ENCODE assay signal across 7 mouse cellular contexts in genomic region chr8:84902367-84902919, GRCm38 (mm10). TPM values are rescaled to one million over a fixed set of nuclear protein-coding genes. Genes with fewer than 3 reads are reported as not detected.
DNase-seq lines count a peak whose midpoint lies in the region; ATAC-seq lines count a peak whose summit lies in the region.

No protein-coding gene starts in this region.

- H3K27ac ChIP-seq in neural tube, embryonic 11.5 days (ENCODE audit: low read depth, low read length): no peak overlapping the region
- H3K27ac ChIP-seq in forebrain, embryonic 12.5 days: peak overlapping the region; percentile 15; the same call in 1 of the 2 replicates
- peak overlapping the region; percentile 92 for H3K27ac ChIP-seq in stomach, embryonic 15.5 days

- WGBS in neural tube, embryonic 11.5 days: 3% methylated on average over 24 of the region's 24 CpGs
- WGBS in forebrain, embryonic 12.5 days: 3% methylated on average over 24 of the region's 24 CpGs
- WGBS in stomach, embryonic 15.5 days: 3% methylated on average over 24 of the region's 24 CpGs

- 0 out of 2 replicates have a peak, but pooled peaks cover 2% of the 10 kb centered on the region for H3K4me1 ChIP-seq in neural tube, embryonic 11.5 days (ENCODE audit: control insufficient read depth, insufficient read depth, low read length)
- peaks cover 14% of the 10 kb centered on the region; the same call in 1 of the 2 replicates for H3K4me1 ChIP-seq in forebrain, embryonic 12.5 days
- H3K4me1 ChIP-seq in stomach, embryonic 15.5 days: peaks cover 15% of the 10 kb centered on the region

- peaks cover 9% of the 10 kb centered on the region; the same call in 1 of the 2 replicates for H3K27me3 ChIP-seq in neural tube, embryonic 11.5 days (ENCODE audit: control insufficient read depth, insufficient read depth, low read length)
- peaks cover 18% of the 10 kb centered on the region for H3K27me3 ChIP-seq in forebrain, embryonic 12.5 days
- no peaks in the 10 kb centered on the region for H3K27me3 ChIP-seq in stomach, embryonic 15.5 days (replicated peaks)

- H3K4me3 ChIP-seq in neural tube, embryonic 11.5 days (ENCODE audit: low read depth, low read length): peak overlapping the region; percentile 44
- H3K4me3 ChIP-seq in forebrain, embryonic 12.5 days (replicated peaks): peak overlapping the region; percentile 53
- peak overlapping the region; percentile 75 for H3K4me3 ChIP-seq in stomach, embryonic 15.5 days (replicated peaks)

- H3K9ac ChIP-seq in neural tube, embryonic 11.5 days (ENCODE audit: low read length): peak overlapping the region; percentile 52
- H3K9ac ChIP-seq in forebrain, embryonic 12.5 days: peak overlapping the region; percentile 60
- peak overlapping the region; percentile 82 for H3K9ac ChIP-seq in stomach, embryonic 15.5 days

- no peaks in the 10 kb centered on the region for H3K36me3 ChIP-seq in neural tube, embryonic 11.5 days (ENCODE audit: control insufficient read depth, insufficient read depth, low read length)
- H3K36me3 ChIP-seq in forebrain, embryonic 12.5 days (replicated peaks): no peaks in the 10 kb centered on the region
- H3K36me3 ChIP-seq in stomach, embryonic 15.5 days: no peaks in the 10 kb centered on the region

- peak overlapping the region; percentile 71 for H3K4me2 ChIP-seq in neural tube, embryonic 11.5 days (ENCODE audit: low read depth)
- H3K4me2 ChIP-seq in forebrain, embryonic 12.5 days: peak overlapping the region; percentile 82
- H3K4me2 ChIP-seq in stomach, embryonic 15.5 days: peak overlapping the region; percentile 99

- no peaks in the 10 kb centered on the region for H3K9me3 ChIP-seq in neural tube, embryonic 11.5 days (ENCODE audit: control insufficient read depth, low read length)
- no peaks in the 10 kb centered on the region for H3K9me3 ChIP-seq in forebrain, embryonic 12.5 days
- H3K9me3 ChIP-seq in stomach, embryonic 15.5 days: no peaks in the 10 kb centered on the region

- ATAC-seq in neural tube, embryonic 11.5 days (ENCODE audit: insufficient read depth, low FRiP score, low TSS enrichment): no peak; the same call in 1 of the 2 replicates
- ATAC-seq in forebrain, embryonic 12.5 days (ENCODE audit: low FRiP score): no peak; the same call in none of the 2 replicates
- ATAC-seq in stomach, embryonic 15.5 days (ENCODE audit: insufficient read depth, low FRiP score, low read depth): no peak

- peak; percentile 46 for DNase-seq in neural tube, embryonic 11.5 days (ENCODE audit: low spot score)
- no peak for DNase-seq in neural tube, embryonic 10.5 days (ENCODE audit: extremely low spot score, low spot score)
- peak; percentile 47 for DNase-seq in liver
- no peak for DNase-seq in urinary bladder, postnatal 10 days (ENCODE audit: low spot score)
- DNase-seq in thymus, postnatal 0 days (ENCODE audit: low spot score): no peak

RNA-seq across cellular contexts. Expression of gene Klf1, which starts 0.7 kb away (rescaled TPM):
- polyA plus RNA-seq in neural tube, embryonic 11.5 days (2014; fragmentation: Nextera tagmentation; extraction: Ambion mirVana): 11.8 and 12.9 TPM in 2 replicates
- polyA plus RNA-seq in forebrain, embryonic 12.5 days (2016; fragmentation: Nextera tagmentation; extraction: Ambion mirVana): 2.4 and 3.5 TPM in 2 replicates
- 14.8 and 39.3 TPM in 2 replicates for polyA plus RNA-seq in stomach, embryonic 15.5 days (2015; fragmentation: Nextera tagmentation; extraction: Ambion mirVana)
- 0.37 and 0.43 TPM in 2 replicates for polyA plus RNA-seq in thymus, postnatal 0 days (2015; fragmentation: Nextera tagmentation; extraction: Ambion mirVana)

RNA-seq across cellular contexts. Expression of gene Dnase2a, which starts 5.9 kb away (rescaled TPM):
- 4.0 and 4.9 TPM in 2 replicates for polyA plus RNA-seq in neural tube, embryonic 11.5 days (2014; fragmentation: Nextera tagmentation; extraction: Ambion mirVana)
- 8.7 and 9.8 TPM in 2 replicates for polyA plus RNA-seq in forebrain, embryonic 12.5 days (2016; fragmentation: Nextera tagmentation; extraction: Ambion mirVana)
- polyA plus RNA-seq in stomach, embryonic 15.5 days (2015; fragmentation: Nextera tagmentation; extraction: Ambion mirVana): 12.3 and 14.2 TPM in 2 replicates
- 12.8 and 12.9 TPM in 2 replicates for polyA plus RNA-seq in thymus, postnatal 0 days (2015; fragmentation: Nextera tagmentation; extraction: Ambion mirVana)

RNA-seq across cellular contexts. Expression of gene Gcdh, which starts 8.7 kb away (rescaled TPM):
- 31.5 and 33.7 TPM in 2 replicates for polyA plus RNA-seq in neural tube, embryonic 11.5 days (2014; fragmentation: Nextera tagmentation; extraction: Ambion mirVana)
- polyA plus RNA-seq in forebrain, embryonic 12.5 days (2016; fragmentation: Nextera tagmentation; extraction: Ambion mirVana): 31.1 and 33.2 TPM in 2 replicates
- 42.6 and 45.9 TPM in 2 replicates for polyA plus RNA-seq in stomach, embryonic 15.5 days (2015; fragmentation: Nextera tagmentation; extraction: Ambion mirVana)
- 27.1 and 29.1 TPM in 2 replicates for polyA plus RNA-seq in thymus, postnatal 0 days (2015; fragmentation: Nextera tagmentation; extraction: Ambion mirVana)

RNA-seq across cellular contexts. Expression of gene Syce2, which starts 30.5 kb away (rescaled TPM):
- polyA plus RNA-seq in neural tube, embryonic 11.5 days (2014; fragmentation: Nextera tagmentation; extraction: Ambion mirVana): 50.5 and 56.9 TPM in 2 replicates
- 76.7 and 82.9 TPM in 2 replicates for polyA plus RNA-seq in forebrain, embryonic 12.5 days (2016; fragmentation: Nextera tagmentation; extraction: Ambion mirVana)
- polyA plus RNA-seq in stomach, embryonic 15.5 days (2015; fragmentation: Nextera tagmentation; extraction: Ambion mirVana): 56.1 and 63.7 TPM in 2 replicates
- polyA plus RNA-seq in thymus, postnatal 0 days (2015; fragmentation: Nextera tagmentation; extraction: Ambion mirVana): 104 and 110 TPM in 2 replicates

RNA-seq across cellular contexts. Expression of gene Mast1, which starts 34.7 kb away (rescaled TPM):
- 13.8 and 14.6 TPM in 2 replicates for polyA plus RNA-seq in neural tube, embryonic 11.5 days (2014; fragmentation: Nextera tagmentation; extraction: Ambion mirVana)
- 29.3 and 35.3 TPM in 2 replicates for polyA plus RNA-seq in forebrain, embryonic 12.5 days (2016; fragmentation: Nextera tagmentation; extraction: Ambion mirVana)
- 1.9 and 2.2 TPM in 2 replicates for polyA plus RNA-seq in stomach, embryonic 15.5 days (2015; fragmentation: Nextera tagmentation; extraction: Ambion mirVana)
- 0.08 and 0.22 TPM in 2 replicates for polyA plus RNA-seq in thymus, postnatal 0 days (2015; fragmentation: Nextera tagmentation; extraction: Ambion mirVana)

Comparison
In these comparisons a context has a peak if more than half of its experiments do, and no peak if none do; other contexts are left out.
1. DNase-seq: peak in neural tube, embryonic 11.5 days (single experiment) and liver (single experiment); none in neural tube, embryonic 10.5 days (single experiment), urinary bladder, postnatal 10 days (single experiment) and thymus, postnatal 0 days (single experiment).
2. Peak in every context shown above with its lines, with median percentiles within 50 percentile points of each other: H3K4me2 ChIP-seq, H3K4me3 ChIP-seq and H3K9ac ChIP-seq.